Mouse (Mus musculus): ENCODE data around the gene B4galt2. TPM values are rescaled to one million over a fixed set of nuclear protein-coding genes. Genes with fewer than 3 reads are reported as not detected.

The B4galt2 gene
- total and polyA plus RNA-seq, 2 experiments from 2014 or later, result 90.6 to 192 TPM

DNA sequence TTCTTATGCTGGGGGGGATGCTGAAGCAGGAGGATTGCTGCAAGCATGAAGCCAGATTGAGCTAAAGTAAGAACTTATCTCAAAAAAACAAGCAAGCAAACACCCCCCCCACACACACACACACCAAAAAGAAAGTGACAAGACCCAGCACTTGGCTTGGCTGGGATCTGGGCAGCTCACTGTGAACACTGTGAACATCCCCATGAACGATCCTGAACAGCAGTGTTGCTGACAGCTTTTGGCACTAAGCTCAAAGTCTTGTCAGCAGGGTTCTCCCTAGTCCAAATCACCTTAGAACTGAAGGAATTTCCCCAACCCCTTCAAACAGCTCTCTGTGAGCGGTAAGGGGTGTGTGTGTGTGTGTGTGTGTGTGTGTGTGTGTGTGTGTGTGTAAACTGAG, 40.2 kb upstream of the B4galt2 start:
- Histone ChIP-seq H3K4me1 (ENCODE audit: insufficient read depth) (peaks cover 10% of the 10 kb centered on the region; the same call in 1 of the 2 replicates), H3K4me3 (ENCODE audit: low read depth, low read length) (no peak overlapping the region), H3K9me3 (ENCODE audit: low read length) (no peaks in the 10 kb centered on the region), H3K9ac (no peak overlapping the region), H3K27ac (ENCODE audit: low read depth, low read length) (no peak overlapping the region), H3K36me3 (ENCODE audit: insufficient read depth) (no peaks in the 10 kb centered on the region), H3K4me2 (ENCODE audit: low read depth) (no peak overlapping the region), H3K27me3 (ENCODE audit: insufficient read depth, low read length) (peaks cover 13% of the 10 kb centered on the region)
- WGBS, result 42% methylated on average over 2 of the region's 2 CpGs
- DNase-seq (no peak), ATAC-seq (no peak)
- no peak for TF ChIP-seq CTCF (IDR thresholded peaks at IDR 0.05; ENCODE audit: low read depth)

DNA sequence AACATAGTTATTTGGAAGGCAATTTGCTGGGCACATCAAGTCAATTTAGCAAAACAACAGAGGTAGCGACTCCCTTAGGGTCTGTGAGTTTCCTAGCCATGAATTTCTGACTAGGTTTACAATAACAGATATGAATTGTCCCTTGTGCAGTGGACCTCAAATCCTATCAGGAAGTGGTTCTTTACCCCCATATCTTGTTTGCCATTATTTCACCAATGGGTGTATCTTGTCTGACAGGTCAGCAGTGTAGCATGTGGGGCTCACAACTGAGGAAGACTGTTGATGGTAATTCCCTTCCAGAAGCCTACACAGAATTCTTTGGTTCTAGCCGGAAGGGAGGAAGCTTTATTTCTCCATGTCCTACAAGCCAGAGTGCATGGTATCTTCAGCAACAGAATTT, 38.1 kb upstream of the B4galt2 start:
- Histone ChIP-seq H3K4me1 (ENCODE audit: insufficient read depth) (peaks cover 3% of the 10 kb centered on the region; the same call in 1 of the 2 replicates), H3K27ac (ENCODE audit: low read depth, low read length) (no peak overlapping the region), H3K9ac (no peak overlapping the region), H3K4me2 (ENCODE audit: low read depth) (no peak overlapping the region), H3K36me3 (ENCODE audit: insufficient read depth) (no peaks in the 10 kb centered on the region), H3K27me3 (ENCODE audit: insufficient read depth, low read length) (0 out of 2 replicates have a peak, but pooled peaks cover 9% of the 10 kb centered on the region), H3K4me3 (ENCODE audit: low read depth, low read length) (no peak overlapping the region), H3K9me3 (ENCODE audit: low read length) (no peaks in the 10 kb centered on the region)
- DNase-seq (no peak), ATAC-seq (no peak)
- TF ChIP-seq CTCF (IDR thresholded peaks at IDR 0.05; ENCODE audit: low read depth), result no peak
- 92% methylated on average over 2 of the region's 2 CpGs for WGBS

DNA sequence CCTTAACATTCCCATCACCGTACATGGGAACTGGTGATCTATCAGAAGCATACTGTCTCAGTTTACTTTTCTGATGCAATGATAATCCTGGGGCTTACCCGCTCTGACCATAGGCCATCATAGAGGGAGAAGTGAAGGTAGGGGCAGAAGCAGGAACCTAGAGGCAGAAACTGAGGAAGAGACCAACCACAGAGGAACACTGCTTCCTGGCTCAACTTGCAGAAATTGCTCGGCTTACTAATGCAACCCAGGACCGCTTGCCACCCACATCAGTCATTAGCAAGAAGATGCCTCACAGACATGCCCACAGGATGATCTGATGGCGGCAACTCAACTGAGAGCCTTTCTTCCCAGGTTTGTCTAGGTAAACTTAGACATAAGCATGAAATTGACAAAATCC, 35.5 kb upstream of the B4galt2 start:
- H3K27ac ChIP-seq (ENCODE audit: low read depth, low read length), result no peak overlapping the region
- DNase-seq (no peak), ATAC-seq (no peak)
- H3K4me2 ChIP-seq (ENCODE audit: low read depth), result no peak overlapping the region
- WGBS, result 89% methylated on average over 5 of the region's 5 CpGs
- TF ChIP-seq CTCF (IDR thresholded peaks at IDR 0.05; ENCODE audit: low read depth), result no peak
- no peaks in the 10 kb centered on the region for H3K9me3 ChIP-seq (ENCODE audit: low read length)
- no peak overlapping the region for H3K4me3 ChIP-seq (ENCODE audit: low read depth, low read length)
- no peaks in the 10 kb centered on the region for H3K36me3 ChIP-seq (ENCODE audit: insufficient read depth)
- H3K4me1 ChIP-seq (ENCODE audit: insufficient read depth), result peaks cover 2% of the 10 kb centered on the region; the same call in 1 of the 2 replicates
- no peak overlapping the region for H3K9ac ChIP-seq
- no peaks in the 10 kb centered on the region for H3K27me3 ChIP-seq (ENCODE audit: insufficient read depth, low read length)

DNA sequence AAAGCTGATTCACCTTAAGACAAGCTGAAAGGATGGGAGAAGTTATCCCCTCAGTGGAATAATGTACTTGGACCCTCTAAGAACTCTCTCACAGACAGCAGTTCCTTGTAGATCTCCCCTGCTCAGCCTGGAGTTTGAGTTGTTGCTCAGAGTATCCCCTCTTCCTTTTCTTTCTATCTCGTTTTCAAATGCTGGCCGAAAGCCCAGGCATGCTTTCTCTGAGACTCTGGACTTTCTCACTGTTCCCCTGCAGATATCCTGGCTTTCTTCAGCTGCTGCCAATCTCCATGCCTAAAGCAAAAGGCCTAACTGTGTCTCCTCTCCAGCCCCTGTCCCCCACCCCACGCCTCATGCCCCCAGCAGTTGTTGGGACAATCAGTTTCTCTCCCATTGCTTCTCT, 35.0 kb upstream of the B4galt2 start:
- Histone ChIP-seq H3K4me2 (ENCODE audit: low read depth) (no peak overlapping the region), H3K4me3 (ENCODE audit: low read depth, low read length) (no peak overlapping the region), H3K4me1 (ENCODE audit: insufficient read depth) (peaks cover 7% of the 10 kb centered on the region), H3K36me3 (ENCODE audit: insufficient read depth) (no peaks in the 10 kb centered on the region), H3K9me3 (ENCODE audit: low read length) (no peaks in the 10 kb centered on the region), H3K27ac (ENCODE audit: low read depth, low read length) (no peak overlapping the region), H3K9ac (no peak overlapping the region), H3K27me3 (ENCODE audit: insufficient read depth, low read length) (no peaks in the 10 kb centered on the region)
- no peak for ATAC-seq
- no peak for TF ChIP-seq CTCF (IDR thresholded peaks at IDR 0.05; ENCODE audit: low read depth)
- DNase-seq, result no peak
- 50% methylated on average over 3 of the region's 3 CpGs for WGBS

DNA sequence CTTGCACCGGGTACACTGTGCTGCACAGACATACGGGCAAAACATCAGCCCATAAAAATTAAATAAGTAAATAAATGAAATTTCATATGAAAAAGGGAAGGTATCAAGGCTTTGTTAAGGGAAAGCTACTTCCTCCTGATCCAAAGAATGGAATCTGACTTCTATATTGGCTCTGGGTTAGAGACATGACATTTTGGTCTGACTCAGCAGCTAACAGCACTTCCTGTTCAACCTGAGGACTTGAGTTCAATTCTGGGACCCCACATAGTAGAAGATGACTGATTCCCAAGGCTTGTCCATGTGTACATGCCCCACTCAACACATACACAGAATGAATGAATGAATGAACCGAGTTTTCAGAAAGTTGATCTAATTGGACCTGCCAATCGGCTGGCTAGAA, 34.6 kb upstream of the B4galt2 start:
- no peak for DNase-seq
- H3K4me3 ChIP-seq (ENCODE audit: low read depth, low read length), result no peak overlapping the region
- no peak overlapping the region for H3K9ac ChIP-seq
- 90% methylated on average over 4 of the region's 4 CpGs for WGBS
- H3K27me3 ChIP-seq (ENCODE audit: insufficient read depth, low read length), result no peaks in the 10 kb centered on the region
- no peak overlapping the region for H3K27ac ChIP-seq (ENCODE audit: low read depth, low read length)
- no peaks in the 10 kb centered on the region for H3K9me3 ChIP-seq (ENCODE audit: low read length)
- no peak for ATAC-seq
- peaks cover 12% of the 10 kb centered on the region for H3K4me1 ChIP-seq (ENCODE audit: insufficient read depth)
- H3K36me3 ChIP-seq (ENCODE audit: insufficient read depth), result no peaks in the 10 kb centered on the region
- H3K4me2 ChIP-seq (ENCODE audit: low read depth), result no peak overlapping the region
- TF ChIP-seq CTCF (IDR thresholded peaks at IDR 0.05; ENCODE audit: low read depth), result no peak

DNA sequence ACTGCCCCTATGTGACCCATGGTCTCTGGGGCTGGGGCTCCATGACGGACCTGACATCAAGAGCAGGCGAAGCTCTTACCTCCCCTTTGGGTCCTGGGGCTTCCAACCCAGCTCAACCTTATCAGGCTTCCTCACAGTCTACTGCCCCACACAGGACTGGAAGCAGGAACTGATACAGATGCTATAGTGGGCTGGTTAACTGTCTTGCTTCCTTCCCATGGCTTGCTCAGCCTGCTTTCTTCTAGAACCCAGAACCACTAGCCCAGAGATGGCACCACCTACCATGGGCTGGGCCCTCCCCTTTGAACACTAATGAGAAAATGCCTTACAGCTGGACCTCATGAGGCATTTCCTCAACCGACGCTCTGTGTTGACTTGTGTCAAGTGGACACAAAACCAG, 34.1 kb upstream of the B4galt2 start:
- 0 out of 2 replicates have a peak, but pooled peaks cover 2% of the 10 kb centered on the region for H3K36me3 ChIP-seq (ENCODE audit: insufficient read depth)
- no peak overlapping the region for H3K27ac ChIP-seq (ENCODE audit: low read depth, low read length)
- H3K27me3 ChIP-seq (ENCODE audit: insufficient read depth, low read length), result no peaks in the 10 kb centered on the region
- H3K4me1 ChIP-seq (ENCODE audit: insufficient read depth), result peaks cover 14% of the 10 kb centered on the region
- no peaks in the 10 kb centered on the region for H3K9me3 ChIP-seq (ENCODE audit: low read length)
- 93% methylated on average over 4 of the region's 4 CpGs for WGBS
- H3K4me2 ChIP-seq (ENCODE audit: low read depth), result no peak overlapping the region
- no peak for TF ChIP-seq CTCF (IDR thresholded peaks at IDR 0.05; ENCODE audit: low read depth)
- H3K4me3 ChIP-seq (ENCODE audit: low read depth, low read length), result no peak overlapping the region
- DNase-seq, result no peak
- H3K9ac ChIP-seq, result no peak overlapping the region
- ATAC-seq, result no peak

DNA sequence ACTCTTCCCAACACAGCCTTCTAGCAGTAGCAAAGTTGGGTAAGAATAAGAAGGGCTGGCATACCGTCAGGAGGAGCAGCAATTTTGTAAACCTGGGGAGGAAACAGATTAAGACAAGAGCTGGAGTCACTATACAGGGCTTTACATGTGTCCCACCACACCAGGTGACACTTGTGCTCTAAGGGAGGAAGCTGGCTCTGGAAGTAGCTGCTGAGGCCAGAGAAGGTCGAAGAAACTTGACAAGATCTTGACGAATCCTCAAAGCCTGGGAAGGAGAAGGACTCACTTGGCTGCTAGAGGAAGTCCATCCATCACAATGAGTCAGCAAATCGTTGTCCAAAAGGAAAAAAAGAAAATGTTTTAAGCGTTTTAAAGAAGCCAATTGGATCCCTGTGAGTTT, 33.1 kb upstream of the B4galt2 start:
- Histone ChIP-seq H3K27ac (ENCODE audit: low read depth, low read length) (no peak overlapping the region), H3K9me3 (ENCODE audit: low read length) (no peaks in the 10 kb centered on the region), H3K9ac (no peak overlapping the region), H3K36me3 (ENCODE audit: insufficient read depth) (peaks cover 11% of the 10 kb centered on the region; the same call in 1 of the 2 replicates), H3K4me1 (ENCODE audit: insufficient read depth) (peaks cover 14% of the 10 kb centered on the region), H3K4me3 (ENCODE audit: low read depth, low read length) (no peak overlapping the region), H3K4me2 (ENCODE audit: low read depth) (peak overlapping the region; percentile 100; the same call in 1 of the 2 replicates), H3K27me3 (ENCODE audit: insufficient read depth, low read length) (no peaks in the 10 kb centered on the region)
- DNase-seq, result no peak
- WGBS, result 91% methylated on average over 5 of the region's 5 CpGs
- no peak for ATAC-seq
- no peak for TF ChIP-seq CTCF (IDR thresholded peaks at IDR 0.05; ENCODE audit: low read depth)

Data from forebrain, postnatal 0 days (tissue).